ENCODE assay signal across 18 mouse cellular contexts in the genomic region with DNA sequence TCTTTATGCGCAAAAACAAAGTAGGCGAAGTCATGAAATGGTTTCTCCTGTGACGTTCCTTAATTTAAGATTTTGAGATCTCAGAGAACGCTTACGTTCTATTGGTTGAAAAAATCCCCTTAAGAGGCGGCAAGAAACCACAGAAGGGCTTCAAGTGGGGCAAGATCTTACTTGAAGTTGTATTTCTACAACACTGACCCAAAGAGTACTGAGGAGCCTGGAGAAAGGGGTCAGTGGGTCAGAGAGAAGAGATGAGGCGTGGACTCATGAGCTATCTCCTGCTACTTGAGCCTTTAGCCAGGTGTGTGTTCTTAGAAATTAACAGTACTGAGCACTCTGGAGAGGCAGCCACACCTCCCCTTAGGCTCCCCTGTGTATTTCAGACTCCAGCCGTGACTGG.
"Had no signal": no experiment of that assay in that cellular context is flagged by ENCODE, and none has a peak within 500 bp of the region (broad histone marks: within the 10 kb centered on the region; RNA-seq: fewer than 3 reads in every experiment).

No protein-coding gene starts in this region.

- H3K9ac ChIP-seq: liver, embryonic 12.5 days; liver, embryonic 14.5 days; lung, embryonic 15.5 days; midbrain, embryonic 12.5 days; neural tube, embryonic 13.5 days; neural tube, embryonic 15.5 days had no signal

- H3K27me3 ChIP-seq: lung, embryonic 15.5 days; midbrain, embryonic 12.5 days; neural tube, embryonic 13.5 days; neural tube, embryonic 15.5 days had no signal

- H3K4me3 ChIP-seq: liver, embryonic 12.5 days; lung, embryonic 15.5 days; midbrain, embryonic 10.5 days; midbrain, embryonic 12.5 days; myocyte; neural tube, embryonic 13.5 days; neural tube, embryonic 15.5 days had no signal

- H3K9me3 ChIP-seq: liver, embryonic 12.5 days; lung, embryonic 15.5 days; midbrain, embryonic 10.5 days; midbrain, embryonic 12.5 days; neural tube, embryonic 13.5 days; neural tube, embryonic 15.5 days had no signal

- H3K36me3 ChIP-seq: liver, embryonic 12.5 days; lung, embryonic 15.5 days; midbrain, embryonic 10.5 days; midbrain, embryonic 12.5 days; neural tube, embryonic 13.5 days; neural tube, embryonic 15.5 days had no signal

- ATAC-seq: liver, embryonic 12.5 days; midbrain, embryonic 16.5 days had no signal

- DNase-seq: midbrain, embryonic 14.5 days; retina, postnatal 1 day; right cerebral cortex, adult 18-20 months; right cerebral cortex, postnatal 25 days; right cerebral cortex, postnatal 4 days; spleen, adult 18-20 months; thymus, adult 18-20 months; thymus, postnatal 14 days; thymus, postnatal 36 days had no signal

- H3K4me1 ChIP-seq: liver, embryonic 12.5 days; lung, embryonic 15.5 days had no signal

- H3K27ac ChIP-seq: liver, embryonic 12.5 days; liver, embryonic 14.5 days; lung, embryonic 15.5 days; midbrain, embryonic 10.5 days; midbrain, embryonic 12.5 days; neural tube, embryonic 13.5 days; neural tube, embryonic 15.5 days had no signal

- H3K4me2 ChIP-seq: liver, embryonic 12.5 days; lung, embryonic 15.5 days; midbrain, embryonic 12.5 days; neural tube, embryonic 13.5 days; neural tube, embryonic 15.5 days had no signal
